ENCODE assay signal across 11 mouse cellular contexts in the genomic region with DNA sequence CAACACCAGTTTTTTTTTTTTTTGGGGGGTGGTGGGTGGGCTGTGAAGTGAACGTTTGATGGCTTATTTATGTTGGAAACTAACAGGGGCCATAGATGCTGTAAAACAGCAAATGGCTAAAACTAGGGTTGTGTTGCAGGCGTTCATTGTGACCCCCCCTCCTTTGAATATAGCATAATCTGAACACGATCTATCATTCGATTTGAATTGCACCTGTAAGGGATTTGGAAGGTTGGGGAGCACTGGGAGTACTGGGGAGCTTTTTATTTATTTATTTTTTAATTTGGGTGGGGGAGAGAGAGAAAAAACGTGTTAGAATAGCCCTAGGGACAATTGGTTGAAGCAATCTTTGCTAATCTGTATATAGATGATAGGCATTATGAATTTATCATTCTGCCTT. TPM values are rescaled to one million over a fixed set of nuclear protein-coding genes. Genes with fewer than 3 reads are reported as not detected.
A peak's percentile ranks its signal among the peaks of the same experiment; 100 is the strongest.
DNase-seq lines count a peak whose midpoint lies in the region; ATAC-seq and TF ChIP-seq lines count a peak whose summit lies in the region.
"Had no signal": no experiment of that assay in that cellular context is flagged by ENCODE, and none has a peak within 500 bp of the region (broad histone marks: within the 10 kb centered on the region; RNA-seq: fewer than 3 reads in every experiment).

No protein-coding gene starts in this region.

- ATAC-seq in forebrain, embryonic 11.5 days (replicated peaks; ENCODE audit: low FRiP score), result no peak
- no peak for ATAC-seq in hindbrain, embryonic 16.5 days
- ATAC-seq in neural tube, embryonic 13.5 days (ENCODE audit: low read depth), result no peak
- no peak for ATAC-seq in megakaryocyte progenitor cell, adult 5-6 weeks (replicated peaks; ENCODE audit: poor library complexity)

- DNase-seq in left cerebral cortex, adult 2 months (ENCODE audit: extremely low spot score in 1 of 2, low spot score in 2 of 2), result no peak
- DNase-seq in left cerebral cortex, postnatal 10 days (ENCODE audit: extremely low spot score in 1 of 2, low spot score in 2 of 2), result no peak
- no peak for DNase-seq in forebrain, embryonic 11.5 days (ENCODE audit: low spot score)
- no peak for DNase-seq in right cerebral cortex, adult 2 months (ENCODE audit: low spot score in 2 of 2)
- DNase-seq in adrenal gland, adult (ENCODE audit: inconsistent age in 2 of 2, low spot score in 1 of 2), result no peak
- DNase-seq: thymus, postnatal 14 days had no signal

- H3K27me3 ChIP-seq in forebrain, embryonic 11.5 days (ENCODE audit: control insufficient read depth, insufficient read depth, low read length), result no peaks in the 10 kb centered on the region; the same call in 1 of the 2 replicates
- H3K27me3 ChIP-seq in hindbrain, embryonic 16.5 days (replicated peaks; ENCODE audit: control insufficient read depth, insufficient read depth, low read length), result no peaks in the 10 kb centered on the region
- H3K27me3 ChIP-seq in neural tube, embryonic 13.5 days, result no peaks in the 10 kb centered on the region
- H3K27me3 ChIP-seq: CH12.LX; heart, embryonic 12.5 days had no signal

- peak overlapping the region; percentile 74; the same call in 1 of the 2 replicates for H3K4me2 ChIP-seq in forebrain, embryonic 11.5 days (ENCODE audit: low read depth, low read length, severe bottlenecking)
- H3K4me2 ChIP-seq in hindbrain, embryonic 16.5 days (ENCODE audit: low read length), result peak overlapping the region; percentile 81
- H3K4me2 ChIP-seq in neural tube, embryonic 13.5 days, result peak overlapping the region; percentile 71

- H3K9me3 ChIP-seq in forebrain, embryonic 11.5 days (ENCODE audit: control insufficient read depth, low read length), result no peaks in the 10 kb centered on the region
- no peaks in the 10 kb centered on the region for H3K9me3 ChIP-seq in hindbrain, embryonic 16.5 days (ENCODE audit: control insufficient read depth, low read length)
- H3K9me3 ChIP-seq in neural tube, embryonic 13.5 days, result no peaks in the 10 kb centered on the region
- H3K9me3 ChIP-seq: heart, embryonic 12.5 days had no signal

- no peak for TF ChIP-seq CTCF in left cerebral cortex, adult 2 months (IDR thresholded peaks at IDR 0.05)

- H3K4me3 ChIP-seq in left cerebral cortex, adult 2 months, result peak overlapping the region; percentile 67
- peak overlapping the region; percentile 50 for H3K4me3 ChIP-seq in forebrain, embryonic 11.5 days (ENCODE audit: low read depth, low read length)
- peak overlapping the region; percentile 72 for H3K4me3 ChIP-seq in hindbrain, embryonic 16.5 days (ENCODE audit: low read length)
- H3K4me3 ChIP-seq in neural tube, embryonic 13.5 days, result peak overlapping the region; percentile 66

- no peak overlapping the region for H3K9ac ChIP-seq in forebrain, embryonic 11.5 days (ENCODE audit: low read length)
- peak overlapping the region; percentile 83 for H3K9ac ChIP-seq in hindbrain, embryonic 16.5 days (ENCODE audit: low read depth, low read length)
- H3K9ac ChIP-seq in neural tube, embryonic 13.5 days, result peak overlapping the region; percentile 78

- intact Hi-C loops in left cerebral cortex, adult 2 months (cut with DNase I), result loop anchor here (5.0 to 10.0 kb wide), 4 partner anchors 261 to 1733 kb away; no protein-coding TSS in a partner anchor
- intact Hi-C loops in left cerebral cortex, postnatal 10 days (cut with DNase I), result loop anchor here (5.0 kb wide), 1 partner anchor 1321 kb away; no protein-coding TSS in a partner anchor

- H3K4me1 ChIP-seq in forebrain, embryonic 11.5 days (replicated peaks; ENCODE audit: control insufficient read depth, insufficient read depth, low read length), result peaks cover 2% of the 10 kb centered on the region; the same call in 1 of the 2 replicates
- no peaks in the 10 kb centered on the region; the same call in 1 of the 2 replicates for H3K4me1 ChIP-seq in hindbrain, embryonic 16.5 days (ENCODE audit: control insufficient read depth, insufficient read depth, low read depth, low read length)
- peaks cover 16% of the 10 kb centered on the region for H3K4me1 ChIP-seq in neural tube, embryonic 13.5 days (replicated peaks)

- H3K36me3 ChIP-seq in forebrain, embryonic 11.5 days (ENCODE audit: control insufficient read depth, insufficient read depth, low read length), result no peaks in the 10 kb centered on the region
- no peaks in the 10 kb centered on the region for H3K36me3 ChIP-seq in hindbrain, embryonic 16.5 days (ENCODE audit: control insufficient read depth, insufficient read depth, low read length)
- H3K36me3 ChIP-seq in neural tube, embryonic 13.5 days, result no peaks in the 10 kb centered on the region
- H3K36me3 ChIP-seq: heart, embryonic 12.5 days had no signal

- 40% methylated on average over 5 of the region's 5 CpGs for WGBS in forebrain, embryonic 11.5 days
- 20% methylated on average over 5 of the region's 5 CpGs for WGBS in hindbrain, embryonic 16.5 days
- WGBS in neural tube, embryonic 13.5 days, result 26% methylated on average over 5 of the region's 5 CpGs

- H3K27ac ChIP-seq in left cerebral cortex, adult 2 months, result peak overlapping the region; percentile 89
- no peak overlapping the region for H3K27ac ChIP-seq in forebrain, embryonic 11.5 days (ENCODE audit: low read depth, low read length)
- H3K27ac ChIP-seq in hindbrain, embryonic 16.5 days (ENCODE audit: low read depth, low read length), result peak overlapping the region; percentile 93
- peak overlapping the region; percentile 89 for H3K27ac ChIP-seq in neural tube, embryonic 13.5 days (replicated peaks)

RNA-seq across cellular contexts. Expression of a gene that starts 1.0 kb away (rescaled TPM):
- total RNA-seq in left cerebral cortex, adult 2 months (2021), result 10 to 100 TPM; 77.3 to 81.7 TPM
- 100 to 1,000 TPM in 1 of 2 experiments, 10 to 100 TPM in 1; 95.1 to 103 TPM for total RNA-seq in left cerebral cortex, postnatal 10 days (2021)
- polyA plus RNA-seq in forebrain, embryonic 11.5 days (2014; fragmentation: Nextera tagmentation; extraction: Ambion mirVana), result 3.4 and 4.2 TPM in 2 replicates
- 25.0 and 28.6 TPM in 2 replicates for polyA plus RNA-seq in hindbrain, embryonic 16.5 days (2015; fragmentation: Nextera tagmentation; extraction: Ambion mirVana)
- 21.1 and 23.1 TPM in 2 replicates for polyA plus RNA-seq in neural tube, embryonic 13.5 days (2015; fragmentation: Nextera tagmentation; extraction: Ambion mirVana)
- total RNA-seq in megakaryocyte progenitor cell, adult 5-6 weeks (2015), result 0.05 TPM in 1 of 2 replicates, not detected in the other
- total RNA-seq in megakaryocyte progenitor cell, adult 5-6 weeks (2017), result not detected in 2 replicates
- total RNA-seq: CH12.LX had no signal

Comparison
In these comparisons a context has a peak if more than half of its experiments do, and no peak if none do; other contexts are left out.
1. RNA of a gene that starts 1.0 kb away (total RNA-seq): 95.1 to 103 TPM in left cerebral cortex, postnatal 10 days and 77.3 to 81.7 TPM in left cerebral cortex, adult 2 months; 0.05 TPM in megakaryocyte progenitor cell, adult 5-6 weeks; every median in the first group is over 10 times any median in the second.
2. Peak in every context shown above with its lines, with median percentiles within 50 percentile points of each other: H3K4me3 ChIP-seq and H3K4me2 ChIP-seq.